Mouse (Mus musculus): ENCODE results near the gene Jph2.

DNA sequence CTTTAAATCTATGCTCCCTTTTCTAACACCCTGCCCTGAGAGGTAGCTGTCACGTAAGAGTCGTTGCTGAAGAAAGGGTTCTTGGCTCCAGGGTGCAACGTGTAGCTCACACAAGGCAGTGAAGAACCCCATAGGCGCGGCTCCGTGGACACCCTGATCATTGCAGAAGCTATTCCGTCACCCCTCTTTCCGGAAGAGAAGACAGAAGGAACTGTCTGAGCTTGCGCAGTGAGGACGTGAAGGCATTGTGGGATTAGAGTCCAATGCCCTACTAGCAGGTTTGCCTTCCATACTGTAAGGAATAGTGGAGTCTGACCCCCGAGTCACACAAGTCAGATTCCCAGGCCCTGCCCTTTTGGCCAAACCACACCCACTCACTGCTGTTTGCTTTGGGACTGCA is 51.3 kb downstream of the Jph2 start:
- TF ChIP-seq CTCF (IDR thresholded peaks at IDR 0.05; ENCODE audit: low read depth) (no peak), EP300 (IDR thresholded peaks at IDR 0.05; ENCODE audit: low read depth) (no peak)

All from heart, postnatal 0 days (tissue).